Mouse (Mus musculus) left cerebral cortex, adult 18-20 months (tissue): ENCODE results near the gene Ewsr1. TPM values are rescaled to one million over a fixed set of nuclear protein-coding genes. Genes with fewer than 3 reads are reported as not detected.

Source experiments
- DNase-seq, 2 experiments: peaks; one replicate each; pipeline ENCODE4 v3.0.0; 2021 to 2022; ENCODE audit warnings: low spot score in 2 of 2, mixed read lengths in 1 of 2
- microRNA-seq, 2 experiments: library from miRNA; unstranded; fragments of <30 nt; microRNA quantifications; one replicate each; pipeline ENCODE4 v1.2.0; 2021
- total RNA-seq, 2 experiments: library from RNA; stranded (reverse); gene quantifications; 2 replicates each; pipeline ENCODE4 v1.2.3; 2021

Ewsr1 gene
- total RNA-seq, 2 experiments from 2014 or later: 265 to 298 TPM

- DNase-seq: no peak
Measured at GRCm38 (mm10) chr11:5025108-5025507, 74.0 kb downstream of the Ewsr1 start.

Small RNA genes within 50 kb of the gene (microRNA-seq; reads per million reads assigned to microRNA genes)
- gene Gm47296: 0 reads per million in 2 experiments

Other genes starting within 250 kb of the Ewsr1 start
- 10 to 100 TPM; 68.1 to 69.3 TPM for gene Nf2, start 249.7 kb downstream of the Ewsr1 start, total RNA-seq
- gene Nipsnap1, start 225.3 kb downstream of the Ewsr1 start, total RNA-seq: 10 to 100 TPM; 91.6 to 91.8 TPM
- 10 to 100 TPM; 37.1 to 37.5 TPM for gene Thoc5, start 203.9 kb downstream of the Ewsr1 start, total RNA-seq
- 10 to 100 TPM; 46.2 to 59.5 TPM for gene Nefh, start 151.2 kb downstream of the Ewsr1 start, total RNA-seq
- 100 to 1,000 TPM; 159 to 172 TPM for gene Ap1b1, start 112.4 kb downstream of the Ewsr1 start, total RNA-seq
- 10 to 100 TPM; 78.2 to 86.3 TPM for gene Rasl10a, start 41.1 kb downstream of the Ewsr1 start, total RNA-seq
- gene Gas2l1, start 33.9 kb downstream of the Ewsr1 start, total RNA-seq: 10 to 100 TPM; 83.7 to 92.5 TPM
- 10 to 100 TPM; 22.9 to 23.3 TPM for gene Rhbdd3, start 340 bp downstream of the Ewsr1 start, total RNA-seq
- gene Emid1, start 53.0 kb upstream of the Ewsr1 start, total RNA-seq: 1 to 10 TPM; 3.6 to 5.3 TPM
- 10 to 100 TPM; 14.4 to 16.4 TPM for gene Kremen1, start 162.3 kb upstream of the Ewsr1 start, total RNA-seq